In genomic region chr2:9884533-9885216, GRCm38 (mm10) we compare ENCODE assay signal across 11 mouse cellular contexts. TPM values are rescaled to one million over a fixed set of nuclear protein-coding genes. Genes with fewer than 3 reads are reported as not detected.
A peak's percentile ranks its signal among the peaks of the same experiment; 100 is the strongest.
DNase-seq lines count a peak whose midpoint lies in the region; ATAC-seq and TF ChIP-seq lines count a peak whose summit lies in the region.
"Had no signal": no experiment of that assay in that cellular context is flagged by ENCODE, and none has a peak within 500 bp of the region (broad histone marks: within the 10 kb centered on the region; RNA-seq: fewer than 3 reads in every experiment).

No protein-coding gene starts in this region.

- peak overlapping the region; percentile 95 for H3K4me2 ChIP-seq in heart, embryonic 12.5 days
- H3K4me2 ChIP-seq in hindbrain, embryonic 14.5 days (replicated peaks), result peak overlapping the region; percentile 53
- no peak overlapping the region; the same call in 1 of the 2 replicates for H3K4me2 ChIP-seq in midbrain, embryonic 11.5 days

- 11% methylated on average over 15 of the region's 15 CpGs for WGBS in heart, embryonic 12.5 days
- under 1% methylated on average over 15 of the region's 15 CpGs for WGBS in hindbrain, embryonic 14.5 days
- under 1% methylated on average over 14 of the region's 15 CpGs for WGBS in midbrain, embryonic 11.5 days

- no peaks in the 10 kb centered on the region for H3K9me3 ChIP-seq in heart, embryonic 12.5 days (replicated peaks)
- H3K9me3 ChIP-seq in hindbrain, embryonic 14.5 days (ENCODE audit: control insufficient read depth, low read length), result no peaks in the 10 kb centered on the region
- no peaks in the 10 kb centered on the region for H3K9me3 ChIP-seq in midbrain, embryonic 11.5 days (ENCODE audit: control insufficient read depth, low read length)

- peaks cover 63% of the 10 kb centered on the region for H3K27me3 ChIP-seq in heart, embryonic 12.5 days (replicated peaks)
- H3K27me3 ChIP-seq in hindbrain, embryonic 14.5 days (ENCODE audit: control insufficient read depth, insufficient read depth, low read length), result peaks cover 93% of the 10 kb centered on the region
- peaks cover 94% of the 10 kb centered on the region for H3K27me3 ChIP-seq in midbrain, embryonic 11.5 days (ENCODE audit: control insufficient read depth, insufficient read depth, low read length)

- TF ChIP-seq POLR2A in brain, embryonic 14.5 days (IDR thresholded peaks at IDR 0.05; ENCODE audit: borderline replicate concordance, extremely low read depth, insufficient read depth, insufficient read length, poor library complexity, severe bottlenecking), result no peak

- peak overlapping the region; percentile 48 for H3K4me3 ChIP-seq in heart, embryonic 12.5 days
- H3K4me3 ChIP-seq in hindbrain, embryonic 14.5 days (replicated peaks; ENCODE audit: low read length), result peak overlapping the region; percentile 29
- H3K4me3 ChIP-seq in midbrain, embryonic 11.5 days (ENCODE audit: low read depth, low read length), result peak overlapping the region; percentile 26

- H3K4me1 ChIP-seq in heart, embryonic 12.5 days (replicated peaks), result peaks cover 51% of the 10 kb centered on the region
- peaks cover 3% of the 10 kb centered on the region; the same call in 1 of the 2 replicates for H3K4me1 ChIP-seq in hindbrain, embryonic 14.5 days (replicated peaks; ENCODE audit: control insufficient read depth, insufficient read depth, low read length)
- H3K4me1 ChIP-seq in midbrain, embryonic 11.5 days (ENCODE audit: control insufficient read depth, insufficient read depth, low read length), result peaks cover 21% of the 10 kb centered on the region

- no peak for ATAC-seq in heart, embryonic 12.5 days (ENCODE audit: insufficient number of reproducible peaks, low FRiP score)
- no peak for ATAC-seq in hindbrain, embryonic 14.5 days (ENCODE audit: low FRiP score)
- no peak for ATAC-seq in midbrain, embryonic 11.5 days (ENCODE audit: low FRiP score)
- ATAC-seq in monocyte, adult 5-6 weeks (replicated peaks; ENCODE audit: insufficient number of reproducible peaks, low FRiP score, low TSS enrichment, poor library complexity, severe bottlenecking), result no peak

- no peak for DNase-seq in heart, postnatal 4 days
- DNase-seq in brain, embryonic 14.5 days (ENCODE audit: low read depth), result peak; percentile 40
- DNase-seq in hindbrain, embryonic 14.5 days (ENCODE audit: low spot score), result no peak
- peak; percentile 97 for DNase-seq in midbrain, embryonic 11.5 days (ENCODE audit: low spot score, missing footprints)
- DNase-seq in spleen, postnatal 10 days (ENCODE audit: low spot score in 2 of 2), result no peak
- DNase-seq in thymus, postnatal 0 days (ENCODE audit: low spot score), result no peak
- DNase-seq: lung, postnatal 4 days; right cerebral cortex, postnatal 25 days had no signal

- no peak overlapping the region for H3K27ac ChIP-seq in heart, embryonic 12.5 days (ENCODE audit: poor library complexity, severe bottlenecking)
- H3K27ac ChIP-seq in hindbrain, embryonic 14.5 days, result peak overlapping the region; percentile 78
- H3K27ac ChIP-seq in midbrain, embryonic 11.5 days (ENCODE audit: low read depth, low read length), result peak overlapping the region; percentile 11; the same call in 1 of the 2 replicates

- H3K9ac ChIP-seq in heart, embryonic 12.5 days, result no peak overlapping the region
- H3K9ac ChIP-seq in hindbrain, embryonic 14.5 days, result peak overlapping the region; percentile 51
- H3K9ac ChIP-seq in midbrain, embryonic 11.5 days (ENCODE audit: low read length), result peak overlapping the region; percentile 0

- H3K36me3 ChIP-seq in heart, embryonic 12.5 days, result no peaks in the 10 kb centered on the region
- H3K36me3 ChIP-seq in hindbrain, embryonic 14.5 days (replicated peaks; ENCODE audit: control insufficient read depth, insufficient read depth), result no peaks in the 10 kb centered on the region
- H3K36me3 ChIP-seq in midbrain, embryonic 11.5 days (ENCODE audit: control insufficient read depth, insufficient read depth, low read length), result no peaks in the 10 kb centered on the region

- no peak for TF ChIP-seq CTCF in brain, embryonic 14.5 days (IDR thresholded peaks at IDR 0.05; ENCODE audit: borderline replicate concordance, extremely low read depth, insufficient read depth, insufficient read length)

RNA-seq across cellular contexts. Expression of gene 4930412O13Rik, which starts 3.6 kb away (rescaled TPM):
- 1.7 and 1.8 TPM in 2 replicates for polyA plus RNA-seq in heart, embryonic 12.5 days (2016; fragmentation: Nextera tagmentation; extraction: Ambion mirVana)
- not detected for total RNA-seq in heart, postnatal 4 days (2021)
- polyA plus RNA-seq in brain, embryonic 14.5 days (2012; rRNA removed), result 1.6 and 2.6 TPM in 2 replicates
- polyA plus RNA-seq in hindbrain, embryonic 14.5 days (2014; fragmentation: Nextera tagmentation; extraction: Ambion mirVana), result 0.36 and 0.52 TPM in 2 replicates
- polyA plus RNA-seq in midbrain, embryonic 11.5 days (2014; fragmentation: Nextera tagmentation; extraction: Ambion mirVana), result 0.20 and 1.2 TPM in 2 replicates
- not detected in 2 replicates for polyA plus RNA-seq in thymus, postnatal 0 days (2015; fragmentation: Nextera tagmentation; extraction: Ambion mirVana)
- total RNA-seq in monocyte, adult 5-6 weeks (2017), result not detected in 3 replicates
- total RNA-seq: hematopoietic stem cell, adult 5-6 weeks had no signal

RNA-seq across cellular contexts. Expression of gene 9230102O04Rik, which starts 4.7 kb away (rescaled TPM):
- polyA plus RNA-seq in heart, embryonic 12.5 days (2016; fragmentation: Nextera tagmentation; extraction: Ambion mirVana), result 1.0 TPM in 1 of 2 replicates, not detected in the other
- total RNA-seq in heart, postnatal 4 days (2021), result not detected
- polyA plus RNA-seq in brain, embryonic 14.5 days (2012; rRNA removed), result 1.0 and 1.3 TPM in 2 replicates
- polyA plus RNA-seq in hindbrain, embryonic 14.5 days (2014; fragmentation: Nextera tagmentation; extraction: Ambion mirVana), result 1.1 and 1.2 TPM in 2 replicates
- 1.4 and 1.6 TPM in 2 replicates for polyA plus RNA-seq in midbrain, embryonic 11.5 days (2014; fragmentation: Nextera tagmentation; extraction: Ambion mirVana)
- not detected in 2 replicates for polyA plus RNA-seq in thymus, postnatal 0 days (2015; fragmentation: Nextera tagmentation; extraction: Ambion mirVana)
- not detected in 3 replicates for total RNA-seq in monocyte, adult 5-6 weeks (2017)
- total RNA-seq: hematopoietic stem cell, adult 5-6 weeks had no signal

RNA-seq across cellular contexts. Expression of gene Gata3, which starts 5.2 kb away (rescaled TPM):
- polyA plus RNA-seq in heart, embryonic 12.5 days (2016; fragmentation: Nextera tagmentation; extraction: Ambion mirVana), result 7.9 and 8.0 TPM in 2 replicates
- 1 to 10 TPM; 1.0 to 1.1 TPM for total RNA-seq in heart, postnatal 4 days (2021)
- 12.4 and 29.4 TPM in 2 replicates for polyA plus RNA-seq in brain, embryonic 14.5 days (2012; rRNA removed)
- 28.2 and 29.0 TPM in 2 replicates for polyA plus RNA-seq in hindbrain, embryonic 14.5 days (2014; fragmentation: Nextera tagmentation; extraction: Ambion mirVana)
- 34.1 and 34.8 TPM in 2 replicates for polyA plus RNA-seq in midbrain, embryonic 11.5 days (2014; fragmentation: Nextera tagmentation; extraction: Ambion mirVana)
- 69.7 and 81.2 TPM in 2 replicates for polyA plus RNA-seq in thymus, postnatal 0 days (2015; fragmentation: Nextera tagmentation; extraction: Ambion mirVana)
- total RNA-seq in monocyte, adult 5-6 weeks (2017), result 2.2 to 10.5 TPM (median 2.9 TPM) in 3 replicates

Comparison
In these comparisons a context has a peak if more than half of its experiments do, and no peak if none do; other contexts are left out.
1. DNase-seq: peak in brain, embryonic 14.5 days (single experiment) and midbrain, embryonic 11.5 days (single experiment); none in heart, postnatal 4 days (single experiment), hindbrain, embryonic 14.5 days (single experiment), spleen, postnatal 10 days (0 of 2) and thymus, postnatal 0 days (single experiment).
2. Peak in every context shown above with its lines, with median percentiles within 50 percentile points of each other: H3K4me3 ChIP-seq.